Mouse (Mus musculus): ENCODE data around the gene Rgs2.

The Rgs2 gene

GRCm38 (mm10) chr1:143988756-143989155, 15.2 kb downstream of the Rgs2 start:
- in situ Hi-C loops (cut with MseI, MboI): no loop called here

GRCm38 (mm10) chr1:143984988-143985625, 18.9 kb downstream of the Rgs2 start:
- in situ Hi-C loops (cut with MseI, MboI): no loop called here

GRCm38 (mm10) chr1:143982765-143983312, 21.1 kb downstream of the Rgs2 start:
- in situ Hi-C loops (cut with MseI, MboI): no loop called here

- in situ Hi-C loops (cut with MseI, MboI): no loop called here
These were observed 21.7 kb downstream of the Rgs2 start for GRCm38 (mm10) chr1:143982085-143982764.

GRCm38 (mm10) chr1:143980811-143981210, 23.1 kb downstream of the Rgs2 start:
- in situ Hi-C loops (cut with MseI, MboI): no loop called here

DNA sequence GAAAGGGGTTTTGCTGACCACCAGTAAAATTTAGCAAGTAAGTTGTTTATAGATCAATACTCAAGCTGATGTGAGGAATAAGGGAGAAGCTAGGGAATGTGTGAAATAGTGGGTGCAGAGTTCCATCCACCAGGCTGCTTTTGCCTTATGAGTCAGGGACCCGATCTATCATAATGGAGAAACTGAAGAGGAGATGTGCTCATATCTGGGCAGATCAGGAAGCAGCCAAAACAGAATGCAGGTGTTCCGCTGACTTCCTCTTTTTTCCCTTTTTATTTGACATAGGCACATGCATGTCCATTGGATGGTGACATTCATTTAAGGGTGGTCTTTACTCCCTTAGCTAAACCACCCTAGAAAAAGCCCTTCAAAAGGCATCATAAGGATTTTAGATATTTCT, 29.3 kb downstream of the Rgs2 start:
- in situ Hi-C loops (cut with MseI, MboI): no loop called here

DNA sequence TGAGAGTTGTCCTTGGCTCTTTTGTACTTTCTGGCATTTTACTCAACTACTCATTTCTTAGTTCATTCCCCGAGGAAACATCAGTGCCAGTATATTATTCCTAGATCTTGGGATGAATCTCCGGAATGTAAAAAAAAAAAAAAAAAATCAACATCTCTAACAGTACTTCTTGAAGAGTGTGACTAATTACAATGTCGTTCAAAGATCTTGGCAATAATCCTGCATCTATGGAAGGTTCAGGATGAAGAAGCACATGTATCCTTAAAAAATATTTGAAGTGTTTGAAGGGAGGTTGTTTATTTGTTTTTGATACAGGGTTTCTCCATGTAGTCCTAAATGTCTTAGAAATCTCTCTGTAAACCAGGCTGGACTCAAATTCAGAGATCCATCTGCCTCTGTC, 41.7 kb downstream of the Rgs2 start:
- in situ Hi-C loops (cut with MseI, MboI): no loop called here

DNA sequence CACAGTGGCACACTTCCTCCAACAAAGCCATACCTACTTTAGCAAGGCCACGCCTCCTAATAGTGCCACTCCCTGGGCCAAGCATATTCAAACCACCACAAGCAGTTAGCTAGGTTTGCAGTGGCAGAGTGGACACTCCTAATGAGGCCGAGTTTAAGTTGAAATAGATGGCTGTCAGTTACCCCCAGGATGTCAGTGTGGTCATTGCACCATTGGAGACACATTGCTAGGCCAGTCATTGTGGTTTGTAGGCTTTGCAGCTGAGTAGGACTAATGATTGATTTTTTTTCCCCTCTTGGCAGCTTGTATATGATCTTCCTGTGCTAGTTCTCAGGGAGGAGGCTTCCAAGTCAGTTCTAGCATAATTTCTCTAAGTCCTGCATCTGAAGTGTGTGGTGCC, 43.6 kb downstream of the Rgs2 start:
- in situ Hi-C loops (cut with MseI, MboI): no loop called here

DNA sequence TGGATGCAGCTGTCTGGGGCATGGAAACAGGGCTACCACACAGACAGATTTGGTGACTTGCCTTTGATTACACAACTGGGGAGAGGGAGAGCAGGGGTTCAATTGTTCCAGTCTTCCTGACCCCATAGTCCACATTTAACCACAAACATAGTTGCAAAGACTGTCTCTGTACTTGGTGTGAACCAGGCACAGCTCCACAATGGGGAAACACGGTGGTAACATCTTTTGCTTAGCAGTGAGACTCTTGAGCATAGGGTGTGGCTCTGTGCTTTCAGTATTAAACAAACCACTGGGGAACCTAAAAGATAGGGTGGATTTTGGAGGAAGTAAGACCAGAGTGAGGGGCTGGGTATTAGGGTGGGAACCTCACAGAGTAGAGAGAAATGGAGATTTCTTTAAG, 47.9 kb downstream of the Rgs2 start:
- in situ Hi-C loops (cut with MseI, MboI): no loop called here

GRCm38 (mm10) chr1:143952841-143953240, 51.1 kb downstream of the Rgs2 start:
- in situ Hi-C loops (cut with MseI, MboI): no loop called here

Data from mouse trophoblast stem cell (cell line).